8 mouse cellular contexts compared by ENCODE assay signal in genomic region chr2:30699797-30700454, GRCm38 (mm10).
A peak's percentile ranks its signal among the peaks of the same experiment; 100 is the strongest.
DNase-seq lines count a peak whose midpoint lies in the region; ATAC-seq and TF ChIP-seq lines count a peak whose summit lies in the region.

No protein-coding gene starts in this region.

- intact Hi-C loops in gastrocnemius, postnatal 14 days (cut with DNase I; ENCODE audit: low total_unique reads): no loop called here
- intact Hi-C loops in left cerebral cortex, postnatal 4 days (cut with DNase I): no loop called here

- no peak for TF ChIP-seq CTCF in testis, adult 2 months (IDR thresholded peaks at IDR 0.05; ENCODE audit: control insufficient read depth, insufficient read depth, insufficient replicate concordance, low read depth, low read length)
- no peak for TF ChIP-seq CTCF in small intestine, adult 2 months (IDR thresholded peaks at IDR 0.05; ENCODE audit: extremely low read depth, insufficient read length, insufficient replicate concordance, low read depth, low read length)

- WGBS in small intestine, adult 2 months: 8% methylated on average over 6 of the region's 6 CpGs

- no peak for DNase-seq in testis, postnatal 14 days (ENCODE audit: low spot score)
- DNase-seq in embryo, embryonic 10.5 days (ENCODE audit: low spot score): peak; percentile 87
- peak; percentile 68 for DNase-seq in gastrocnemius, postnatal 14 days
- peak; percentile 70 for DNase-seq in left cerebral cortex, postnatal 4 days

- H3K4me1 ChIP-seq in testis, adult 2 months (ENCODE audit: control insufficient read depth, insufficient read depth, low read length): peaks cover 10% of the 10 kb centered on the region
- H3K4me1 ChIP-seq in small intestine, adult 2 months (ENCODE audit: control insufficient read depth, insufficient read depth, insufficient read length, low read length): peaks cover 9% of the 10 kb centered on the region

- H3K36me3 ChIP-seq in testis, adult 2 months (ENCODE audit: control insufficient read depth, insufficient read depth, low read length): no peaks in the 10 kb centered on the region
- no peaks in the 10 kb centered on the region for H3K36me3 ChIP-seq in small intestine, adult 2 months (ENCODE audit: control insufficient read depth, insufficient read depth, low read length)

- H3K4me3 ChIP-seq in testis, adult 2 months (ENCODE audit: control insufficient read depth, low read depth, low read length): no peak overlapping the region
- peak overlapping the region; percentile 15; the same call in 1 of the 2 replicates for H3K4me3 ChIP-seq in small intestine, adult 2 months (ENCODE audit: low read depth, low read length)

- no peak for TF ChIP-seq POLR2A in testis, adult 2 months (IDR thresholded peaks at IDR 0.05; ENCODE audit: control insufficient read depth, low read depth, low read length)
- TF ChIP-seq POLR2A in small intestine, adult 2 months (IDR thresholded peaks at IDR 0.05; ENCODE audit: low read depth, low read length): no peak

- no peaks in the 10 kb centered on the region for H3K27me3 ChIP-seq in testis, adult 2 months (ENCODE audit: control insufficient read depth, insufficient read depth, low read length)
- no peaks in the 10 kb centered on the region for H3K27me3 ChIP-seq in small intestine, adult 2 months (ENCODE audit: control insufficient read depth, insufficient read depth, low read length)

- H3K27ac ChIP-seq in testis, adult 2 months (ENCODE audit: control insufficient read depth, insufficient read depth, low read depth, low read length): peak overlapping the region; percentile 63
- peak overlapping the region; percentile 72 for H3K27ac ChIP-seq in small intestine, adult 2 months (ENCODE audit: insufficient read depth, low read depth, low read length)

- ATAC-seq in inflammation-experienced regulatory T-cells, adult 6 months: peak; percentile 99
- ATAC-seq in megakaryocyte-erythroid progenitor cell, adult 5-6 weeks (replicated peaks; ENCODE audit: low FRiP score, low TSS enrichment, poor library complexity, severe bottlenecking): peak; percentile 95
